Mouse (Mus musculus): ENCODE results near the gene Mdm2. TPM values are rescaled to one million over a fixed set of nuclear protein-coding genes. Genes with fewer than 3 reads are reported as not detected.

The Mdm2 gene
- polyA plus RNA-seq, 2 experiments: 32.9 to 59.9 TPM

GRCm38 (mm10) chr10:117641400-117642200 is 69.0 kb downstream of the Mdm2 start:
- DNase-seq (ENCODE audit: low spot score): no peak
- H3K4me2 ChIP-seq (replicated peaks; ENCODE audit: low read depth, low read length, severe bottlenecking): 0 out of 2 replicates have a peak overlapping the region, but pooled peaks have one; percentile 16
- WGBS: 56% methylated on average over 20 of the region's 20 CpGs
- no peak for TF ChIP-seq POLR2A (IDR thresholded peaks at IDR 0.05; ENCODE audit: borderline replicate concordance, extremely low read depth, insufficient read depth, insufficient read length)
- H3K9me3 ChIP-seq (ENCODE audit: control insufficient read depth, low read length): no peaks in the 10 kb centered on the region
- H3K27me3 ChIP-seq (ENCODE audit: control insufficient read depth, insufficient read depth, low read length): no peaks in the 10 kb centered on the region
- peaks cover 16% of the 10 kb centered on the region for H3K4me1 ChIP-seq (ENCODE audit: control insufficient read depth, insufficient read depth, low read length)
- H3K4me3 ChIP-seq (replicated peaks; ENCODE audit: low read length): no peak overlapping the region
- ATAC-seq (ENCODE audit: low FRiP score, low read depth): no peak
- no peaks in the 10 kb centered on the region for H3K36me3 ChIP-seq (ENCODE audit: control insufficient read depth, insufficient read depth, low read length)
- no peak overlapping the region for H3K9ac ChIP-seq (ENCODE audit: low read depth, low read length, severe bottlenecking)
- no peak overlapping the region for H3K27ac ChIP-seq (replicated peaks; ENCODE audit: low read depth, low read length)

- no peak for TF ChIP-seq POLR2A (IDR thresholded peaks at IDR 0.05; ENCODE audit: borderline replicate concordance, extremely low read depth, insufficient read depth, insufficient read length)
These were observed 69.9 kb downstream of the Mdm2 start for GRCm38 (mm10) chr10:117640595-117641078.

GRCm38 (mm10) chr10:117639899-117640594 is 70.5 kb downstream of the Mdm2 start:
- WGBS: 53% methylated on average over 21 of the region's 21 CpGs
- DNase-seq (ENCODE audit: low spot score) (no peak), ATAC-seq (ENCODE audit: low FRiP score, low read depth) (no peak)
- H3K36me3 ChIP-seq (ENCODE audit: control insufficient read depth, insufficient read depth, low read length): no peaks in the 10 kb centered on the region
- H3K27me3 ChIP-seq (ENCODE audit: control insufficient read depth, insufficient read depth, low read length): no peaks in the 10 kb centered on the region
- no peak overlapping the region for H3K9ac ChIP-seq (ENCODE audit: low read depth, low read length, severe bottlenecking)
- no peak for TF ChIP-seq POLR2A (IDR thresholded peaks at IDR 0.05; ENCODE audit: borderline replicate concordance, extremely low read depth, insufficient read depth, insufficient read length)
- peaks cover 16% of the 10 kb centered on the region for H3K4me1 ChIP-seq (ENCODE audit: control insufficient read depth, insufficient read depth, low read length)
- no peaks in the 10 kb centered on the region for H3K9me3 ChIP-seq (ENCODE audit: control insufficient read depth, low read length)
- H3K27ac ChIP-seq (replicated peaks; ENCODE audit: low read depth, low read length): no peak overlapping the region
- H3K4me3 ChIP-seq (replicated peaks; ENCODE audit: low read length): no peak overlapping the region
- no peak overlapping the region for H3K4me2 ChIP-seq (replicated peaks; ENCODE audit: low read depth, low read length, severe bottlenecking)

More at GRCm38 (mm10) chr10:117640595-117641078, 69.9 kb downstream of the Mdm2 start:
- peaks cover 16% of the 10 kb centered on the region for H3K4me1 ChIP-seq (ENCODE audit: control insufficient read depth, insufficient read depth, low read length)
- DNase-seq (ENCODE audit: low spot score) (no peak), ATAC-seq (ENCODE audit: low FRiP score, low read depth) (no peak)
- H3K4me3 ChIP-seq (replicated peaks; ENCODE audit: low read length): no peak overlapping the region
- H3K9ac ChIP-seq (ENCODE audit: low read depth, low read length, severe bottlenecking): no peak overlapping the region
- no peaks in the 10 kb centered on the region for H3K9me3 ChIP-seq (ENCODE audit: control insufficient read depth, low read length)
- H3K36me3 ChIP-seq (ENCODE audit: control insufficient read depth, insufficient read depth, low read length): no peaks in the 10 kb centered on the region
- H3K27me3 ChIP-seq (ENCODE audit: control insufficient read depth, insufficient read depth, low read length): no peaks in the 10 kb centered on the region
- WGBS: 81% methylated on average over 7 of the region's 7 CpGs
- H3K4me2 ChIP-seq (replicated peaks; ENCODE audit: low read depth, low read length, severe bottlenecking): no peak overlapping the region
- H3K27ac ChIP-seq (replicated peaks; ENCODE audit: low read depth, low read length): no peak overlapping the region

- H3K27ac ChIP-seq (replicated peaks; ENCODE audit: low read depth, low read length): no peak overlapping the region
- no peak overlapping the region for H3K4me2 ChIP-seq (replicated peaks; ENCODE audit: low read depth, low read length, severe bottlenecking)
- H3K36me3 ChIP-seq (ENCODE audit: control insufficient read depth, insufficient read depth, low read length): no peaks in the 10 kb centered on the region
- no peaks in the 10 kb centered on the region for H3K27me3 ChIP-seq (ENCODE audit: control insufficient read depth, insufficient read depth, low read length)
- ATAC-seq (ENCODE audit: low FRiP score, low read depth) (no peak), DNase-seq (ENCODE audit: low spot score) (no peak)
- H3K9ac ChIP-seq (ENCODE audit: low read depth, low read length, severe bottlenecking): no peak overlapping the region
- TF ChIP-seq POLR2A (IDR thresholded peaks at IDR 0.05; ENCODE audit: borderline replicate concordance, extremely low read depth, insufficient read depth, insufficient read length): no peak
- H3K9me3 ChIP-seq (ENCODE audit: control insufficient read depth, low read length): no peaks in the 10 kb centered on the region
- no peak overlapping the region for H3K4me3 ChIP-seq (replicated peaks; ENCODE audit: low read length)
- peaks cover 10% of the 10 kb centered on the region for H3K4me1 ChIP-seq (ENCODE audit: control insufficient read depth, insufficient read depth, low read length)
- 96% methylated on average over 8 of the region's 8 CpGs for WGBS
These were observed 71.3 kb downstream of the Mdm2 start for GRCm38 (mm10) chr10:117639221-117639599.

Other genes with a start within 250 kb of the Mdm2 start
- 24.4 and 28.2 TPM in 2 replicates for gene Cpm, start 81.3 kb downstream of the Mdm2 start, polyA plus RNA-seq (2012; rRNA removed)
- 41.6 and 44.5 TPM in 2 replicates for gene Cpm, start 81.3 kb downstream of the Mdm2 start, polyA plus RNA-seq (2014; fragmentation: Nextera tagmentation; extraction: Ambion mirVana)
- 36.2 and 43.8 TPM in 2 replicates for gene Slc35e3, start 35.6 kb upstream of the Mdm2 start, polyA plus RNA-seq (2012; rRNA removed)
- gene Slc35e3, start 35.6 kb upstream of the Mdm2 start, polyA plus RNA-seq (2014; fragmentation: Nextera tagmentation; extraction: Ambion mirVana): 21.7 and 26.7 TPM in 2 replicates
- gene Nup107, start 81.9 kb upstream of the Mdm2 start, polyA plus RNA-seq (2012; rRNA removed): 41.8 and 53.4 TPM in 2 replicates
- 61.2 and 64.6 TPM in 2 replicates for gene Nup107, start 81.9 kb upstream of the Mdm2 start, polyA plus RNA-seq (2014; fragmentation: Nextera tagmentation; extraction: Ambion mirVana)
- 86.1 and 94.9 TPM in 2 replicates for gene Rap1b, start 135.3 kb upstream of the Mdm2 start, polyA plus RNA-seq (2012; rRNA removed)
- 190 and 194 TPM in 2 replicates for gene Rap1b, start 135.3 kb upstream of the Mdm2 start, polyA plus RNA-seq (2014; fragmentation: Nextera tagmentation; extraction: Ambion mirVana)

Measured in limb, embryonic 14.5 days (tissue).